Mouse (Mus musculus): ENCODE measurements around the gene Efna4.

- TF ChIP-seq CTCF (IDR thresholded peaks at IDR 0.05; ENCODE audit: low read depth) (peak; percentile 4), EP300 (optimal IDR thresholded peaks at IDR 0.05) (no peak)
Observed at GRCm38 (mm10) chr3:89349869-89350501, 12.2 kb upstream of the Efna4 start, which contains the start of gene Adam15.

Measured in stomach, postnatal 0 days (tissue).